Mouse (Mus musculus) CH12.LX (cell line): ENCODE measurements around the gene 5730596B20Rik.

Experiments
- CTCF ChIP-seq, 2 experiments: IDR thresholded peaks in 1 of 2; conservative IDR thresholded peaks in 1 of 2; 2 replicates each; pipeline ENCODE4 v1.5.1; 2011 to 2012; ENCODE audit warnings: low read depth in 2 of 2, low read length in 2 of 2, improper control_type of control experiment in 1 of 2, inconsistent platforms in 1 of 2, mild to moderate bottlenecking in 1 of 2, moderate library complexity in 1 of 2
- HCFC1 ChIP-seq: IDR thresholded peaks from 2 replicates; pipeline ENCODE4 v1.6.1; 2012; ENCODE audit warnings: low read depth, mild to moderate bottlenecking, inconsistent platforms, low read length, improper control_type of control experiment
- MAZ ChIP-seq: IDR thresholded peaks from 2 replicates; pipeline ENCODE4 v1.6.1; 2012; ENCODE audit warnings: low read depth, mild to moderate bottlenecking, inconsistent platforms, low read length, improper control_type of control experiment, moderate library complexity
- MEF2A ChIP-seq: IDR thresholded peaks from 2 replicates; pipeline ENCODE4 v1.6.1; 2014; ENCODE audit warnings: low read depth, mild to moderate bottlenecking, inconsistent platforms, low read length, improper control_type of control experiment, borderline replicate concordance
- MYC ChIP-seq: IDR thresholded peaks from 2 replicates; pipeline ENCODE4 v1.6.1; 2011; ENCODE audit warnings: low read depth, mild to moderate bottlenecking, improper control_type of control experiment, low read length
- NELFE ChIP-seq: IDR thresholded peaks from 2 replicates; pipeline ENCODE4 v1.6.1; 2011; ENCODE audit warnings: low read depth, low read length, improper control_type of control experiment
- PAX5 ChIP-seq: IDR thresholded peaks from 2 replicates; pipeline ENCODE4 v1.6.1; 2012; ENCODE audit warnings: low read length, inconsistent platforms, mixed read lengths
- POLR2A ChIP-seq: IDR thresholded peaks from 2 replicates; pipeline ENCODE4 v1.6.1; 2011; ENCODE audit warnings: low read depth, mild to moderate bottlenecking, improper control_type of control experiment, low read length
- USF2 ChIP-seq: conservative IDR thresholded peaks from 2 replicates; pipeline ENCODE4 v1.6.1; 2011; ENCODE audit warnings: low read depth, low read length, improper control_type of control experiment
- ZC3H11A ChIP-seq: IDR thresholded peaks from 2 replicates; pipeline ENCODE4 v1.6.1; 2012; ENCODE audit warnings: low read depth, mild to moderate bottlenecking, inconsistent platforms, low read length, improper control_type of control experiment

DNA sequence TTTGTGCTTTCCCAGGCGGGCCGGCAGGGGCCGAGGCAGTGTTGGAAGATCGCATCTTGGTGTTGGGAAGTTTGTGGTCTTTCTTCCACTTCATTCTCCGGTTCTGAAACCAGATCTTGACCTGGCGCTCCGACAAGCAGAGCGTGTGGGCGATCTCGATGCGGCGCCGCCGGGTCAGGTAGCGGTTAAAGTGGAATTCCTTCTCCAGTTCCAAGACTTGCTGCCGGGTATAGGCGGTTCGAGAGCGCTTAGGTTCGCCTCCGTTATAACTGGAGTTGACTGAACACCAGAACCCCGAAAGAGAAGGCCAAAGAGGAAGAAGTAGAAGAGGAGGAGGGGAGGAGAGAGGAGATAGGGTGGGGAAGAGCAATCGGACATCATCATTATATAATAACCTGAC, 13.1 kb downstream of the 5730596B20Rik start:
- TF ChIP-seq POLR2A (no peak), USF2 (no peak), CTCF (conservative IDR thresholded peaks at IDR 0.05 in 1 of 2, IDR thresholded peaks at IDR 0.05 in 1 of 2; ENCODE audit: low read depth in 2 of 2, low read length in 2 of 2) (no peak), MEF2A (no peak), MYC (no peak), NELFE (no peak), MAZ (no peak), ZC3H11A (no peak), PAX5 (no peak), HCFC1 (no peak)
